Mouse (Mus musculus) erythroblast, embryonic 14.5 days (primary cell): Measurements from ENCODE around the gene Cd302.

Experiments
- GATA1 ChIP-seq: IDR thresholded peaks from 2 replicates; pipeline ENCODE4 v1.6.1; 2012; ENCODE audit warnings: low read length, inconsistent platforms, mixed read lengths
- TAL1 ChIP-seq: IDR thresholded peaks from 3 replicates; pipeline ENCODE4 v1.6.1; 2012; ENCODE audit warnings: low read length, inconsistent platforms, mixed read lengths

GRCm38 (mm10) chr2:60327581-60327980, 43.3 kb upstream of the Cd302 start:
- no peak for TF ChIP-seq TAL1
- no peak for TF ChIP-seq GATA1
